Mouse (Mus musculus) midbrain, postnatal 0 days (tissue): ENCODE measurements around the gene Klhl32. TPM values are rescaled to one million over a fixed set of nuclear protein-coding genes. Genes with fewer than 3 reads are reported as not detected.
A peak's percentile ranks its signal among the peaks of the same experiment; 100 is the strongest.

Experiments
- ATAC-seq: fragments of 200-750 bp; cut with Nextera tagmentation; 2 replicates; pipeline ENCODE4 v1.8.0; 2017; ENCODE audit warnings: moderate number of reproducible peaks, mild to moderate bottlenecking, moderate TSS enrichment, moderate library complexity; ENCODE audit not compliant: low FRiP score
- DNase-seq: peaks from one replicate; pipeline ENCODE4 v3.0.0-alpha.2; 2015; ENCODE audit warnings: low spot score
- H3K27ac ChIP-seq: fragments of 300-500 bp; sonication (generic); 2 replicates; pipeline ENCODE4 v1.5.1; 2014; ENCODE audit warnings: low read depth, mild to moderate bottlenecking, low read length, mixed read lengths
- H3K27me3 ChIP-seq: fragments of 300-500 bp; sonication (generic); 2 replicates; pipeline ENCODE4 v1.6.1; 2014; ENCODE audit warnings: low read length, control low read depth, mixed read lengths; ENCODE audit not compliant: insufficient read depth
- H3K36me3 ChIP-seq: fragments of 300-500 bp; sonication (generic); 2 replicates; pipeline ENCODE4 v1.6.1; 2014; ENCODE audit warnings: low read length, control low read depth, mixed read lengths; ENCODE audit not compliant: insufficient read depth
- H3K4me1 ChIP-seq: fragments of 300-500 bp; sonication (generic); 2 replicates; pipeline ENCODE4 v1.6.1; 2014; ENCODE audit warnings: mild to moderate bottlenecking, control low read depth, antibody characterized with exemption, low read length, mixed read lengths; ENCODE audit not compliant: insufficient read depth
- H3K4me2 ChIP-seq: fragments of 300-500 bp; sonication (generic); 2 replicates; pipeline ENCODE4 v1.6.1; 2014; ENCODE audit warnings: low read depth, mild to moderate bottlenecking, low read length, mixed read lengths; ENCODE audit not compliant: poor library complexity, severe bottlenecking
- H3K4me3 ChIP-seq: fragments of 300-500 bp; sonication (generic); 2 replicates; pipeline ENCODE4 v1.5.1; 2014; ENCODE audit warnings: low read depth, mild to moderate bottlenecking, low read length, moderate library complexity
- H3K9ac ChIP-seq: fragments of 300-500 bp; sonication (generic); replicated peaks from 2 replicates; pipeline ENCODE4 v1.6.1; 2014; ENCODE audit warnings: mild to moderate bottlenecking, low read length, moderate library complexity, mixed read lengths; ENCODE audit not compliant: poor library complexity, severe bottlenecking
- H3K9me3 ChIP-seq: fragments of 300-500 bp; sonication (generic); 2 replicates; pipeline ENCODE4 v1.6.1; 2016; ENCODE audit warnings: low read length, control low read depth
- CTCF ChIP-seq: IDR thresholded peaks from 2 replicates; pipeline ENCODE4 v1.5.1; 2016; ENCODE audit warnings: antibody characterized with exemption, mild to moderate bottlenecking
- WGBS: fragments of 180-500 bp; shearing (Covaris S2); extraction: QIAGEN DNeasy Blood & Tissue Kit; methylation state at CpG from one replicate; pipeline ENCODE4 v1.1.7; 2014; 5-methylcytosine and 5-hydroxymethylcytosine counted together
- polyA plus RNA-seq: library from polyadenylated mRNA; unstranded; fragments of >200 nt; fragmentation: Nextera tagmentation; extraction: Ambion mirVana; gene quantifications from 2 replicates; pipeline ENCODE4 v1.2.1, GENCODE M21; 2015
- total RNA-seq: library from RNA; depleted of rRNA; stranded (reverse); fragments of >200 nt; gene quantifications from 2 replicates; pipeline ENCODE4 v1.2.3, GENCODE M21; 2014; rRNA removed

The Klhl32 gene
- total and polyA plus RNA-seq, 2 experiments from 2014 or later, result 34.0 to 36.5 TPM

DNA sequence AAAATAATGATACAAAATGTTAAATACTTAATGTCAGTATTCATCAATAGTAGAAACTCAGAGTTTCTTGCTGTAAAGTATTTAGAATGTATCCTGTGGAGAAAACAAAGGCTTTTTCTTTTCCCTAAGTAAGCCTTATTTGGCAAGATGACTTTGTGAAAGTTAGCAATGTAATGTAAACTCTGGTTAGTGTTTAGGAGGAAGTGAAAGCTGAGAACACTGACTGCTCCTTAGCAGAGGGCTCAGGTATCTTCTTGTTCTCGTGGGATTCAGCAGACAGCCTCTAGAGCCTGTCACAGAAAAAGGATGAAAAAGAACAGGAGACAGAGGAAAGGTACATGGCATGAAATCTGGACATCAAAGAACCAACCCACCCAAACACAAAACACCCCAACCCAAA lies 268.6 kb downstream of the Klhl32 start:
- no peaks in the 10 kb centered on the region for H3K27me3 ChIP-seq
- no peak overlapping the region for H3K4me2 ChIP-seq
- ATAC-seq, result no peak
- DNase-seq, result no peak
- H3K9me3 ChIP-seq, result no peaks in the 10 kb centered on the region
- H3K9ac ChIP-seq, result no peak overlapping the region
- 85% methylated on average over 1 of the region's 1 CpGs for WGBS
- no peak for TF ChIP-seq CTCF
- H3K4me1 ChIP-seq, result no peaks in the 10 kb centered on the region
- no peak overlapping the region for H3K4me3 ChIP-seq
- no peaks in the 10 kb centered on the region for H3K36me3 ChIP-seq
- no peak overlapping the region for H3K27ac ChIP-seq

- H3K36me3 ChIP-seq, result no peaks in the 10 kb centered on the region
- TF ChIP-seq CTCF, result no peak
- no peaks in the 10 kb centered on the region for H3K9me3 ChIP-seq
- H3K27me3 ChIP-seq, result no peaks in the 10 kb centered on the region
- WGBS, result 99% methylated on average over 5 of the region's 5 CpGs
- H3K4me3 ChIP-seq, result no peak overlapping the region
- no peak overlapping the region for H3K4me2 ChIP-seq
- no peak for ATAC-seq
- no peak for DNase-seq
- H3K4me1 ChIP-seq, result no peaks in the 10 kb centered on the region
- H3K9ac ChIP-seq, result no peak overlapping the region
- H3K27ac ChIP-seq, result no peak overlapping the region
Observed at GRCm38 (mm10) chr4:24577594-24577993, 273.3 kb downstream of the Klhl32 start.

GRCm38 (mm10) chr4:24574276-24574675 lies 276.6 kb downstream of the Klhl32 start:
- H3K4me3 ChIP-seq, result no peak overlapping the region
- no peaks in the 10 kb centered on the region for H3K36me3 ChIP-seq
- H3K4me1 ChIP-seq, result no peaks in the 10 kb centered on the region
- 13% methylated on average over 6 of the region's 6 CpGs for WGBS
- H3K9me3 ChIP-seq, result no peaks in the 10 kb centered on the region
- peak; percentile 96 for TF ChIP-seq CTCF
- H3K4me2 ChIP-seq, result no peak overlapping the region
- H3K9ac ChIP-seq, result no peak overlapping the region
- H3K27ac ChIP-seq, result no peak overlapping the region
- DNase-seq (peak; percentile 84), ATAC-seq (peak; percentile 84)
- no peaks in the 10 kb centered on the region for H3K27me3 ChIP-seq

- Histone ChIP-seq H3K9me3 (no peaks in the 10 kb centered on the region), H3K36me3 (no peaks in the 10 kb centered on the region), H3K27me3 (no peaks in the 10 kb centered on the region), H3K9ac (no peak overlapping the region), H3K27ac (no peak overlapping the region), H3K4me3 (no peak overlapping the region), H3K4me1 (no peaks in the 10 kb centered on the region), H3K4me2 (no peak overlapping the region)
- WGBS, result 54% methylated on average over 7 of the region's 7 CpGs
- DNase-seq (no peak), ATAC-seq (no peak)
- TF ChIP-seq CTCF, result no peak
Observed at GRCm38 (mm10) chr4:24568989-24569556, 281.9 kb downstream of the Klhl32 start.

DNA sequence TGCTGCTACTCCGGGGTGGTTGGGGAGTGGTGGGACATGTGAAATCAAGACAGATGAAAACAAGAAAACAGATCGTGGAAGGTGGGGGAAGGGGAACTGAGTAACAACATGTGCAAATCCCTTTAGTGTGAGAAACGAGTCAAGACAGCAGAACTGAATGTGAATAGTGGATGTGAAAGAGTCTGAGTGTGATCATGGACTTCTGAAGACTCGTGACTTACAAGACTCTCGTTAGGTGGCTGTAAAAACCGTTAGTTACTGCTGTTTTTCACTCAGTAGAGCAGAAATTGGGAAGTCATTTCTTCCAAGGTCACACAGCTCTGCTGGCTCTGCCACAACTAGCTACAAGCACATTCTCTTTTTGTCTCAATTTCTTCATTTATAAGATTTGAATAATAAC lies 282.9 kb downstream of the Klhl32 start:
- H3K9me3 ChIP-seq, result no peaks in the 10 kb centered on the region
- no peaks in the 10 kb centered on the region for H3K27me3 ChIP-seq
- no peak for ATAC-seq
- H3K27ac ChIP-seq, result no peak overlapping the region
- H3K4me2 ChIP-seq, result no peak overlapping the region
- 52% methylated on average over 6 of the region's 6 CpGs for WGBS
- H3K4me3 ChIP-seq, result no peak overlapping the region
- no peak for TF ChIP-seq CTCF
- no peak for DNase-seq
- H3K36me3 ChIP-seq, result no peaks in the 10 kb centered on the region
- H3K9ac ChIP-seq, result no peak overlapping the region
- no peaks in the 10 kb centered on the region for H3K4me1 ChIP-seq

Other genes starting within 250 kb of the Klhl32 start
- 19.0 and 22.0 TPM in 2 replicates for gene Ndufaf4, start 47.0 kb upstream of the Klhl32 start, total RNA-seq
- gene Ndufaf4, start 47.0 kb upstream of the Klhl32 start, polyA plus RNA-seq, result 72.2 and 77.0 TPM in 2 replicates
- gene Gpr63, start 115.3 kb upstream of the Klhl32 start, total RNA-seq, result 10.4 and 17.1 TPM in 2 replicates
- 0.99 and 1.8 TPM in 2 replicates for gene Gpr63, start 115.3 kb upstream of the Klhl32 start, polyA plus RNA-seq